Mouse (Mus musculus): ENCODE measurements at regions not wholly inside any gene's neighbourhood (a gene's known extent, or its start where the extent isn't known, plus 50 kb on each side); places are given as distances from the start of the nearest gene placed in this dataset.

DNA sequence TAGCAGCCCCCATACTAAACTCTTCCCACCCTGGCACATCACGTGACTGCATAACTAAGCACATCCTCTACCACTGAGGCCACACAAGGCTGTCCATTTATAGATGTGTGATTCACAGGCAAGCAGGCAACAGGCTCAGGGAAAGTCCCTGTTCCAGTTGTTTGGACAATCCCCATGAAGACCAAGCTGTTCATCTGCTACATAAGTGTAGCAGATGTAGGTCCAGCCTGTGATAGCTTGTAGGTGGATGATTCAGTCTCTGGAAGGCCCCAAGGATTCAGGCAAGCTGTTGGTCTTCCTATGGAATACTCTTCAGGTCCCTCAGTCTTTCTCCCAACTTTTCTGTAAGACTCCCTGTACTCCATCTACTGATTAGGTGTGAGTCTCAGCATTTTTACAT, 1334.7 kb upstream of the Alcam start:
- no peak for TF ChIP-seq CTCF (IDR thresholded peaks at IDR 0.05)
- peak in 1 of 2 experiments; percentile 13 for DNase-seq (ENCODE audit: extremely low spot score in 1 of 2, low spot score in 2 of 2)
- Histone ChIP-seq H3K27ac (no peak overlapping the region), H3K4me3 (no peak overlapping the region)
- intact Hi-C loops (cut with DNase I): loop anchor here (2.0 kb wide), 1 partner anchor 1532 kb away; no protein-coding TSS in a partner anchor
